ENCODE assay signal across 11 mouse cellular contexts in the genomic region with DNA sequence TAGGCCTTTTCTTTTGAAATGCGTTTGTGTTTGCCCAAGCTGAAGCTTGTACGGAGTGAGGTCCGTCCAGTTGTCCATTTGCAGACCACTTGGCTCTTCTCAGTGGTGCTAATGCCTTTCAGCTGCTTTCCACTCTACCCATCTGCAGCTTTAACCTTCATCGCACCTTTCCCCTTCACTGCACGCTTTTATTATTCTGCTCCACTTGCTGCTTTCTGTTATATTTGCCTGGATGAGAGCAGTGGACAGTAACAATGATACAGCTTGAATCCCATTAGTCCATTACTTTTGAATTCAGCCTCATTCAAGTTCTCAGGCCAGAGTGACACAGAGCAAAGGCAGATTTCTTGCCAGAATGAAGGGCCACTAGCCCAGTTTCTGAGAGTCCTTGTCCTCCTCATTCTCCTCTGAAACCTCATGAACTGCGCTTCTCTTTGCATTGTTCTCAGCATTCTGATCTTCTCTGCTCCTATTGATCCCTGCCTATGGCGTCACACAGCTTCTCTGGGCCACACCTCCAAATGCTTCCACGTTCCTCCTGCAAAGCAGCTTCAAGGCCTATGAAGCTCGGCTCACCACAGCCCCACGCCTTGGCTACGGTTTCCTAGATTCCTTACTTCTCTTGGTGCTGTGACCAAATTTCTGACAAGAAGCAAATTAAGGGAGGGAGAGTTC. TPM values are rescaled to one million over a fixed set of nuclear protein-coding genes. Genes with fewer than 3 reads are reported as not detected.
A peak's percentile ranks its signal among the peaks of the same experiment; 100 is the strongest.
DNase-seq lines count a peak whose midpoint lies in the region; TF ChIP-seq lines count a peak whose summit lies in the region.
"Had no signal": no experiment of that assay in that cellular context is flagged by ENCODE, and none has a peak within 500 bp of the region (broad histone marks: within the 10 kb centered on the region; RNA-seq: fewer than 3 reads in every experiment).

No protein-coding gene starts in this region.

- no peak overlapping the region for H3K27ac ChIP-seq in limb, embryonic 10.5 days

- no peak for TF ChIP-seq POLR2A in lung, adult 2 months (IDR thresholded peaks at IDR 0.05; ENCODE audit: borderline replicate concordance, extremely low read depth, low read depth, low read length)

- H3K9me3 ChIP-seq in limb, embryonic 10.5 days (replicated peaks), result no peaks in the 10 kb centered on the region
- H3K9me3 ChIP-seq: heart, embryonic 12.5 days had no signal

- peak; percentile 96 for DNase-seq in Muller cell, postnatal 12 days (ENCODE audit: inconsistent ontology term)
- peak; percentile 4 for DNase-seq in cerebellum, adult 11 months
- DNase-seq in embryo, embryonic 11 days, result peak; percentile 36
- DNase-seq in limb, embryonic 10.5 days (ENCODE audit: low spot score), result peak; percentile 33
- DNase-seq in thymus, adult 18-20 months, result no peak
- no peak for DNase-seq in lung, adult 2 months
- no peak for DNase-seq in gastrocnemius, adult 18-20 months (ENCODE audit: low spot score)
- no peak for DNase-seq in urinary bladder, postnatal 4 days (ENCODE audit: low spot score in 2 of 2)
- DNase-seq: adrenal gland, postnatal 25 days; kidney, postnatal 14 days had no signal

- TF ChIP-seq CTCF in lung, adult 2 months (IDR thresholded peaks at IDR 0.05; ENCODE audit: insufficient read depth, low read length), result no peak

- H3K36me3 ChIP-seq in limb, embryonic 10.5 days, result no peaks in the 10 kb centered on the region
- H3K36me3 ChIP-seq: heart, embryonic 12.5 days had no signal

- WGBS in limb, embryonic 10.5 days, result 36% methylated on average over 11 of the region's 11 CpGs
- WGBS in lung, adult 2 months, result 68% methylated on average over 11 of the region's 11 CpGs

- H3K4me3 ChIP-seq in limb, embryonic 10.5 days, result no peak overlapping the region
- no peak overlapping the region for H3K4me3 ChIP-seq in lung, adult 2 months (replicated peaks; ENCODE audit: extremely low read depth, low read depth, low read length)
- H3K4me3 ChIP-seq: heart, embryonic 12.5 days had no signal

- no peaks in the 10 kb centered on the region for H3K27me3 ChIP-seq in limb, embryonic 10.5 days (ENCODE audit: low read depth, poor library complexity, severe bottlenecking)
- H3K27me3 ChIP-seq: heart, embryonic 12.5 days had no signal

- H3K4me1 ChIP-seq in limb, embryonic 10.5 days, result peaks cover 15% of the 10 kb centered on the region
- H3K4me1 ChIP-seq in lung, adult 2 months (ENCODE audit: control insufficient read depth, insufficient read depth, low read length), result no peaks in the 10 kb centered on the region
- H3K4me1 ChIP-seq: heart, embryonic 12.5 days had no signal

RNA-seq across cellular contexts. Expression of gene Krba1, which starts 28.9 kb away (rescaled TPM):
- polyA plus RNA-seq in limb, embryonic 10.5 days (2016; fragmentation: Nextera tagmentation; extraction: Ambion mirVana), result 28.3 and 33.4 TPM in 2 replicates
- 15.5 and 20.8 TPM in 2 replicates for polyA plus RNA-seq in lung, adult 2 months (2012; rRNA removed)
- 10 to 100 TPM; 15.9 to 18.3 TPM for total RNA-seq in gastrocnemius, adult 18-20 months (2021)

Comparison
In these comparisons a context has a peak if more than half of its experiments do, and no peak if none do; other contexts are left out.
1. DNase-seq: peak in Muller cell, postnatal 12 days (single experiment), cerebellum, adult 11 months (single experiment), embryo, embryonic 11 days (single experiment) and limb, embryonic 10.5 days (single experiment); none in thymus, adult 18-20 months (0 of 2), lung, adult 2 months (single experiment), gastrocnemius, adult 18-20 months (single experiment) and urinary bladder, postnatal 4 days (0 of 2).